Mouse (Mus musculus): Measurements from ENCODE around the gene Plac8. TPM values are rescaled to one million over a fixed set of nuclear protein-coding genes. Genes with fewer than 3 reads are reported as not detected.

Plac8 gene
- total and polyA plus RNA-seq, 3 experiments: 1.5 to 8.0 (median 3.1) TPM

DNA sequence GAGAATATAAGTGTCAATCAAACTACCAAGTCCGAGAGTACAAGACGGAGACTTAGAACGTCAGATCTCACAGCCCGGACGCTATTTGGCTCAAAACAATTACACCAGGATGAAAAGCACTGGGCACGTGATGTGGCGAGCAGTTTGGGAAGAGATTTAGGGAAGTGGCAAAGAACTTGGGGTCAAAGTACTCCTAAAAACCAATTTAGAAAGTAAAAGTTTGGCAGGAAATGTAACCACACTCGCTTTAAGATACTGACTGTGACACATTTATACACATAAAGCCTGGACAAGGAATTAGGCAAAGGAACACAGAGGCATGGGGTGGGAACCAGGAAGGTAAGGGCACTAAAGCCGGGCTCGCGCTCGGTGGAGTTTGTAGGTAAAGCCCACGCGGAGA lies 15.0 kb downstream of the Plac8 start:
- intact Hi-C loops (cut with DNase I): no loop called here
- no peaks in the 10 kb centered on the region for H3K79me2 ChIP-seq (replicated peaks; ENCODE audit: control insufficient read depth, insufficient read depth, low read length)
- WGBS: 74% methylated on average over 14 of the region's 14 CpGs
- DNase-seq: no peak
- TF ChIP-seq CTCF (IDR thresholded peaks at IDR 0.05): no peak
- TF ChIP-seq EP300 (IDR thresholded peaks at IDR 0.05; ENCODE audit: insufficient read depth, low read depth, low read length): no peak
- TF ChIP-seq POLR2A (IDR thresholded peaks at IDR 0.05; ENCODE audit: insufficient read depth, low read depth, low read length): no peak
- H3K27ac ChIP-seq: no peak overlapping the region
- H3K9ac ChIP-seq (ENCODE audit: low read depth, low read length): no peak overlapping the region
- H3K4me1 ChIP-seq (ENCODE audit: control insufficient read depth, insufficient read depth, low read length): no peaks in the 10 kb centered on the region
- no peak overlapping the region for H3K4me3 ChIP-seq
- H3K36me3 ChIP-seq (ENCODE audit: control insufficient read depth, insufficient read depth, low read length): no peaks in the 10 kb centered on the region
- no peaks in the 10 kb centered on the region for H3K27me3 ChIP-seq (ENCODE audit: control insufficient read depth, insufficient read depth, low read length)

DNA sequence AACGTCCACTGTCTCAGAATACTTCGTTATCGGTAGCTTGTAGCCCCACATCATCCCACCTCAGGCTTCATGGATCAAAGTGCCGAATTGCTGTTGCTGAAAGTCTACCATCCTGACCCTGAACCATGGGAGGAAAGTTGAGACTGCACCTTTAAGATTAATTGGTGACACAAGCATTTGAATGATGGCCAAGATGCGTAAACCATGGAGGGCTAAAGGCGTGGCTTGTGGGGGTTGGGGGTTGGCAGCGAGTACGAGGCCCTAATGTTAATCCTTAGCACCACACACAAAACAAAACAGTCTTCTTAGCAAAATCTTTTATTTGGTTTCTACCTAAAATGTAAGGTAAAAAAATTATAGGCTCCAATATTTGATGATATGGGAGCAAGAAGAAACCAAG lies 18.6 kb downstream of the Plac8 start:
- intact Hi-C loops (cut with DNase I): no loop called here
- no peak overlapping the region for H3K4me3 ChIP-seq
- TF ChIP-seq EP300 (IDR thresholded peaks at IDR 0.05; ENCODE audit: insufficient read depth, low read depth, low read length) (no peak), POLR2A (IDR thresholded peaks at IDR 0.05; ENCODE audit: insufficient read depth, low read depth, low read length) (no peak), CTCF (IDR thresholded peaks at IDR 0.05) (no peak)
- H3K27me3 ChIP-seq (ENCODE audit: control insufficient read depth, insufficient read depth, low read length): no peaks in the 10 kb centered on the region
- DNase-seq: no peak
- H3K9ac ChIP-seq (ENCODE audit: low read depth, low read length): no peak overlapping the region
- H3K36me3 ChIP-seq (ENCODE audit: control insufficient read depth, insufficient read depth, low read length): no peaks in the 10 kb centered on the region
- no peaks in the 10 kb centered on the region for H3K4me1 ChIP-seq (ENCODE audit: control insufficient read depth, insufficient read depth, low read length)
- no peak overlapping the region for H3K27ac ChIP-seq
- 53% methylated on average over 8 of the region's 8 CpGs for WGBS
- H3K79me2 ChIP-seq (replicated peaks; ENCODE audit: control insufficient read depth, insufficient read depth, low read length): no peaks in the 10 kb centered on the region

DNA sequence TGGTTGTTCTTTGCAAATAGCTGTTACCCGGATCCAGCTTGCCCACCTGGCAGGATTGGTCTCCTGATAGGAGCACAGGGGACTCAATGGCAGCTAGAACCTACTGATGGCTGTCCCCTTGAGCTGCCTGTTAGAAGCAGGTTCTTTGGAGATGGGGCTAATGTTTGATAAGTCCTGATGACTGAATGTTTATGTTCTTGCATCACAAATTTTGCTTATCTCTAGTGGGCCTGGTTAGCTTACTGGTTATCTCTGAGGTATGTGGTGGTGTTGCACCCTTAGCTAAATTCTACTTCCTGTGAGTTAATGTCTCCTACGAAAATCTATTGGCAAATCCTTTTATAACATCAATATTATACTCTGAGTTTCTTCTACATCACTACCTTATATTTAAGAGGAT lies 20.1 kb downstream of the Plac8 start:
- intact Hi-C loops (cut with DNase I): no loop called here
- Histone ChIP-seq H3K9ac (ENCODE audit: low read depth, low read length) (no peak overlapping the region), H3K27ac (no peak overlapping the region), H3K27me3 (ENCODE audit: control insufficient read depth, insufficient read depth, low read length) (no peaks in the 10 kb centered on the region), H3K36me3 (ENCODE audit: control insufficient read depth, insufficient read depth, low read length) (no peaks in the 10 kb centered on the region), H3K79me2 (replicated peaks; ENCODE audit: control insufficient read depth, insufficient read depth, low read length) (no peaks in the 10 kb centered on the region), H3K4me3 (no peak overlapping the region), H3K4me1 (ENCODE audit: control insufficient read depth, insufficient read depth, low read length) (no peaks in the 10 kb centered on the region)
- no peak for DNase-seq
- WGBS: 47% methylated on average over 2 of the region's 2 CpGs
- TF ChIP-seq POLR2A (IDR thresholded peaks at IDR 0.05; ENCODE audit: insufficient read depth, low read depth, low read length) (no peak), CTCF (IDR thresholded peaks at IDR 0.05) (no peak), EP300 (IDR thresholded peaks at IDR 0.05; ENCODE audit: insufficient read depth, low read depth, low read length) (no peak)

DNA sequence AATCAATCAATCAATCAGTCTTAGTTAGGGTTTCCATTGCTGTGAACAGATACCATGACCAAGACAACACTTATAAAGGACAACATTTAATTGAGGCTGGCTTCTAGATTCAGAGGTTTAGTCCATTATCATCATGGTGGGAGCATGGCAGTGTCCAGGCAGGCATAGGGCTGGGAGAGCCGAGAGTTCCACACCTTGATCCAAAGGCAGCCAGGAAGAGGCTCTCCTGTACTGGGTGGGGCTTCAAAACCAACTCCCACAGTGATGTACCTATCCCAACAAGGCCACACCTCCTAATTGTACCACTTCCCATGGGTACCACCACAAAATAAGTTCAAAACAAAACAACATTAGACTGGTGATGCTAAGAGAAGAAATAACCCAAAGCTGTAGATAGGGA lies 21.9 kb downstream of the Plac8 start:
- Histone ChIP-seq H3K4me3 (no peak overlapping the region), H3K79me2 (replicated peaks; ENCODE audit: control insufficient read depth, insufficient read depth, low read length) (no peaks in the 10 kb centered on the region), H3K27me3 (ENCODE audit: control insufficient read depth, insufficient read depth, low read length) (no peaks in the 10 kb centered on the region), H3K27ac (no peak overlapping the region), H3K4me1 (ENCODE audit: control insufficient read depth, insufficient read depth, low read length) (no peaks in the 10 kb centered on the region), H3K36me3 (ENCODE audit: control insufficient read depth, insufficient read depth, low read length) (no peaks in the 10 kb centered on the region), H3K9ac (ENCODE audit: low read depth, low read length) (no peak overlapping the region)
- DNase-seq: no peak
- 96% methylated on average over 1 of the region's 1 CpGs for WGBS
- TF ChIP-seq EP300 (IDR thresholded peaks at IDR 0.05; ENCODE audit: insufficient read depth, low read depth, low read length) (no peak), POLR2A (IDR thresholded peaks at IDR 0.05; ENCODE audit: insufficient read depth, low read depth, low read length) (no peak), CTCF (IDR thresholded peaks at IDR 0.05) (no peak)
- intact Hi-C loops (cut with DNase I): no loop called here

DNA sequence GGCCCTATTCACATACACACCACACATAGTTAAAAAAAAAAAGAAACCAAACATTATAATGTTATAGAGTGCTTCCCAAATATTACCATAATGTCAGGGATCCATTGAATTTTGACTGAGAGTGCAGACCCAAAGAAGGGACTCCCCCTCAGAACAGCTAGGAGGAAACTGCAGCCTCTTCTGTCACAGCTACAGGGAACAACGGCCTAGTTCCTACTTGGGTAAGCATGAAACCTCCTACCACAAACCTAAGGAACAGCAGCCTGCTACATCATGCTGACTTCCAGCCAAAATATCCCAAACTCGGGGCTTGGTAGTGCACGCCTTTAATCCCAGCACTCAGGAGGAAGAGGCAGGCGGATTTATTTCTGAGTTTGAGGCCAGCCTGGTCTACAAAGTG lies 22.7 kb downstream of the Plac8 start:
- Histone ChIP-seq H3K4me3 (no peak overlapping the region), H3K27ac (no peak overlapping the region), H3K36me3 (ENCODE audit: control insufficient read depth, insufficient read depth, low read length) (no peaks in the 10 kb centered on the region), H3K9ac (ENCODE audit: low read depth, low read length) (no peak overlapping the region), H3K4me1 (ENCODE audit: control insufficient read depth, insufficient read depth, low read length) (no peaks in the 10 kb centered on the region), H3K79me2 (replicated peaks; ENCODE audit: control insufficient read depth, insufficient read depth, low read length) (no peaks in the 10 kb centered on the region), H3K27me3 (ENCODE audit: control insufficient read depth, insufficient read depth, low read length) (no peaks in the 10 kb centered on the region)
- TF ChIP-seq CTCF (IDR thresholded peaks at IDR 0.05) (no peak), POLR2A (IDR thresholded peaks at IDR 0.05; ENCODE audit: insufficient read depth, low read depth, low read length) (no peak), EP300 (IDR thresholded peaks at IDR 0.05; ENCODE audit: insufficient read depth, low read depth, low read length) (no peak)
- intact Hi-C loops (cut with DNase I): no loop called here
- DNase-seq: no peak
- WGBS: 94% methylated on average over 4 of the region's 4 CpGs

DNA sequence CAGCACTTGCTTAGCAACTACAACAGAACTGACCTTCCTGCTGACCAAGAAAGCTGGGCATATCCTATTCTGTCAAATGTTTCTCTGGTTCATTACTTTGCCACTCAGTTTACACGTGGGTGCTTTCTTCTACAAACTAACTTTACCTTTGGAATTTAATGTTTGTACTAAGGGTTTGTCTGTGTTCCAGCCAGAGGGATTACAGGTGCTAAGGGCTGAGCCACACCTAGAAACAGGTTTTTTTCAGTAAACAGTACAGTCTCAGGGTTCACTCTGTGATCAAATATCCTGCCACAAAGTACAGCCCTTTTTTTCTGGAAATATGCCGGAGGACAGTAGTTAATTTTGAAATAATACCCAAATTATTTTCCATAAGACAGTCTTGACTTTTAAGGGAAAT lies 23.8 kb downstream of the Plac8 start:
- no peaks in the 10 kb centered on the region for H3K36me3 ChIP-seq (ENCODE audit: control insufficient read depth, insufficient read depth, low read length)
- no peak overlapping the region for H3K4me3 ChIP-seq
- 86% methylated on average over 2 of the region's 2 CpGs for WGBS
- no peak overlapping the region for H3K27ac ChIP-seq
- H3K27me3 ChIP-seq (ENCODE audit: control insufficient read depth, insufficient read depth, low read length): no peaks in the 10 kb centered on the region
- H3K4me1 ChIP-seq (ENCODE audit: control insufficient read depth, insufficient read depth, low read length): no peaks in the 10 kb centered on the region
- TF ChIP-seq EP300 (IDR thresholded peaks at IDR 0.05; ENCODE audit: insufficient read depth, low read depth, low read length): no peak
- no peak for TF ChIP-seq CTCF (IDR thresholded peaks at IDR 0.05)
- no peak for TF ChIP-seq POLR2A (IDR thresholded peaks at IDR 0.05; ENCODE audit: insufficient read depth, low read depth, low read length)
- H3K9ac ChIP-seq (ENCODE audit: low read depth, low read length): no peak overlapping the region
- intact Hi-C loops (cut with DNase I): no loop called here
- no peaks in the 10 kb centered on the region for H3K79me2 ChIP-seq (replicated peaks; ENCODE audit: control insufficient read depth, insufficient read depth, low read length)
- no peak for DNase-seq

Data from heart, adult 2 months (tissue).